Mouse (Mus musculus) CD4-positive naive resting alpha-beta T cell, adult 76 days (primary cell): ENCODE results near the gene Krtap5-3. TPM values are rescaled to one million over a fixed set of nuclear protein-coding genes. Genes with fewer than 3 reads are reported as not detected.

Source experiments
- total RNA-seq: library from RNA; stranded (reverse); gene quantifications from one replicate; pipeline ENCODE4 v1.2.4, GENCODE M21; 2023

Gene Krtap5-3
- total RNA-seq: not detected

GRCm38 (mm10) chr7:142201064-142201463, at the start of gene Krtap5-3:
Gene Krtap5-3, plus strand, starts transcription at chr7:142201364.

GRCm38 (mm10) chr7:142157013-142157412, 44.2 kb upstream of the Krtap5-3 start, which contains the start of gene Gm29735:
Gene Gm29735, minus strand, starts transcription at chr7:142157113.

GRCm38 (mm10) chr7:142165639-142166038, 35.5 kb upstream of the Krtap5-3 start, which contains the start of gene Gm4553:
Gene Gm4553, minus strand, starts transcription at chr7:142165739.

GRCm38 (mm10) chr7:142175905-142176304, 25.3 kb upstream of the Krtap5-3 start, which contains the start of gene Krtap5-2:
Gene Krtap5-2, minus strand, starts transcription at chr7:142176005.

GRCm38 (mm10) chr7:142190289-142190688, 10.9 kb upstream of the Krtap5-3 start, which contains the start of gene Gm10153:
Gene Gm10153, minus strand, starts transcription at chr7:142190389.

GRCm38 (mm10) chr7:142211559-142211958, 10.4 kb downstream of the Krtap5-3 start, which contains the start of gene Gm7579:
Gene Gm7579, plus strand, starts transcription at chr7:142211859.

GRCm38 (mm10) chr7:142229871-142230270, 28.7 kb downstream of the Krtap5-3 start, which contains the start of gene Krtap5-5:
Gene Krtap5-5, minus strand, starts transcription at chr7:142229971.

GRCm38 (mm10) chr7:142240978-142241377, 39.8 kb downstream of the Krtap5-3 start, which contains the start of gene Gm40460:
Gene Gm40460, minus strand, starts transcription at chr7:142241078.

Other genes starting within 250 kb of the Krtap5-3 start
- gene Mob2, start 140.3 kb upstream of the Krtap5-3 start, total RNA-seq: 82.7 TPM
- gene Dusp8, start 105.5 kb upstream of the Krtap5-3 start, total RNA-seq: 7.7 TPM
- not detected for gene Gm45618, start 80.6 kb upstream of the Krtap5-3 start, total RNA-seq
- not detected for gene Gm39115, start 65.3 kb upstream of the Krtap5-3 start, total RNA-seq
- gene Gm45337, start 56.8 kb upstream of the Krtap5-3 start, total RNA-seq: not detected
- not detected for gene Gm29735, start 44.3 kb upstream of the Krtap5-3 start, total RNA-seq
- gene Gm4553, start 35.6 kb upstream of the Krtap5-3 start, total RNA-seq: not detected
- not detected for gene Krtap5-2, start 25.4 kb upstream of the Krtap5-3 start, total RNA-seq
- gene Gm10153, start 11.0 kb upstream of the Krtap5-3 start, total RNA-seq: not detected
- not detected for gene Gm7579, start 10.5 kb downstream of the Krtap5-3 start, total RNA-seq
- gene Krtap5-5, start 28.6 kb downstream of the Krtap5-3 start, total RNA-seq: not detected
- not detected for gene Gm40460, start 39.7 kb downstream of the Krtap5-3 start, total RNA-seq
- not detected for gene Gm2431, start 57.0 kb downstream of the Krtap5-3 start, total RNA-seq
- gene Gm4559, start 73.0 kb downstream of the Krtap5-3 start, total RNA-seq: not detected
- gene Krtap5-1, start 95.8 kb downstream of the Krtap5-3 start, total RNA-seq: not detected
- not detected for gene Krtap5-4, start 102.2 kb downstream of the Krtap5-3 start, total RNA-seq
- gene Ifitm10, start 172.4 kb downstream of the Krtap5-3 start, total RNA-seq: 4.6 TPM
- gene Gm49369, start 181.3 kb downstream of the Krtap5-3 start, total RNA-seq: 3.8 TPM
- gene Ctsd, start 186.7 kb downstream of the Krtap5-3 start, total RNA-seq: 184 TPM
- not detected for gene Syt8, start 233.5 kb downstream of the Krtap5-3 start, total RNA-seq
- gene Tnni2, start 240.4 kb downstream of the Krtap5-3 start, total RNA-seq: not detected